Mouse (Mus musculus): ENCODE measurements around the gene Hsd17b6.
A peak's percentile ranks its signal among the peaks of the same experiment; 100 is the strongest.

Gene Hsd17b6

GRCm38 (mm10) chr10:128004918-128005317, 2.5 kb downstream of the Hsd17b6 start:
- no peak for DNase-seq

GRCm38 (mm10) chr10:128003281-128003801, 4.1 kb downstream of the Hsd17b6 start:
- no peak for DNase-seq

GRCm38 (mm10) chr10:127998260-127998659, 9.2 kb downstream of the Hsd17b6 start:
- no peak for DNase-seq

GRCm38 (mm10) chr10:127996690-127997089, 10.7 kb downstream of the Hsd17b6 start:
- DNase-seq = no peak

- DNase-seq = no peak
These were observed 21.8 kb downstream of the Hsd17b6 start for GRCm38 (mm10) chr10:127985601-127986000.

- no peak for DNase-seq
These were observed 22.8 kb downstream of the Hsd17b6 start for GRCm38 (mm10) chr10:127984650-127985049.

- no peak for DNase-seq
These were observed 31.9 kb downstream of the Hsd17b6 start for GRCm38 (mm10) chr10:127975503-127975902.

GRCm38 (mm10) chr10:127974062-127974461, 33.3 kb downstream of the Hsd17b6 start:
- no peak for DNase-seq

- DNase-seq = no peak
These were observed 36.3 kb downstream of the Hsd17b6 start for GRCm38 (mm10) chr10:127971135-127971534.

GRCm38 (mm10) chr10:127970359-127970831, 37.0 kb downstream of the Hsd17b6 start:
- DNase-seq = no peak

- DNase-seq = no peak
These were observed 37.6 kb downstream of the Hsd17b6 start for GRCm38 (mm10) chr10:127969820-127970219.

GRCm38 (mm10) chr10:127966506-127966905, 40.9 kb downstream of the Hsd17b6 start:
- DNase-seq = no peak

GRCm38 (mm10) chr10:127964004-127964403, 43.4 kb downstream of the Hsd17b6 start:
- no peak for DNase-seq

GRCm38 (mm10) chr10:127962451-127962850, 45.0 kb downstream of the Hsd17b6 start:
- DNase-seq = no peak

GRCm38 (mm10) chr10:127959161-127959679, 48.2 kb downstream of the Hsd17b6 start:
- DNase-seq = no peak

- DNase-seq = peak; percentile 48 to 54
These were observed 51.1 kb downstream of the Hsd17b6 start for GRCm38 (mm10) chr10:127956168-127956816.

GRCm38 (mm10) chr10:127955034-127955433, 52.4 kb downstream of the Hsd17b6 start:
- DNase-seq = no peak

- DNase-seq = no peak
These were observed 55.6 kb downstream of the Hsd17b6 start for GRCm38 (mm10) chr10:127951821-127952220.

- DNase-seq = no peak
These were observed 56.0 kb downstream of the Hsd17b6 start for GRCm38 (mm10) chr10:127951390-127951789.

GRCm38 (mm10) chr10:127949596-127950130, 57.7 kb downstream of the Hsd17b6 start:
- no peak for DNase-seq

- DNase-seq = peak; percentile 37 to 45
These were observed 61.9 kb downstream of the Hsd17b6 start for GRCm38 (mm10) chr10:127945432-127946064.
